Mouse (Mus musculus) forebrain, embryonic 15.5 days (tissue): ENCODE data around the gene Cftr. TPM values are rescaled to one million over a fixed set of nuclear protein-coding genes. Genes with fewer than 3 reads are reported as not detected.

Source experiments
- ATAC-seq: fragments of 200-750 bp; cut with Nextera tagmentation; replicated peaks from 2 replicates; pipeline ENCODE4 v1.8.0; 2017; ENCODE audit warnings: mild to moderate bottlenecking, moderate TSS enrichment, moderate library complexity
- H3K27ac ChIP-seq: fragments of 300-500 bp; sonication (generic); replicated peaks from 2 replicates; pipeline ENCODE4 v1.5.1; 2015; ENCODE audit warnings: mild to moderate bottlenecking, inconsistent platforms
- H3K27me3 ChIP-seq: fragments of 300-500 bp; sonication (generic); 2 replicates; pipeline ENCODE4 v1.6.1; 2015; ENCODE audit warnings: inconsistent platforms
- H3K36me3 ChIP-seq: fragments of 300-500 bp; sonication (generic); 2 replicates; pipeline ENCODE4 v1.6.1; 2015; ENCODE audit warnings: mild to moderate bottlenecking, inconsistent platforms
- H3K4me1 ChIP-seq: fragments of 300-500 bp; sonication (generic); 2 replicates; pipeline ENCODE4 v1.6.1; 2015; ENCODE audit warnings: inconsistent platforms
- H3K4me2 ChIP-seq: fragments of 300-500 bp; sonication (generic); replicated peaks from 2 replicates; pipeline ENCODE4 v1.6.1; 2015; ENCODE audit warnings: mild to moderate bottlenecking, inconsistent platforms
- H3K4me3 ChIP-seq: fragments of 300-500 bp; sonication (generic); 2 replicates; pipeline ENCODE4 v1.5.1; 2015; ENCODE audit warnings: mild to moderate bottlenecking, inconsistent platforms
- H3K9ac ChIP-seq: fragments of 300-500 bp; sonication (generic); replicated peaks from 2 replicates; pipeline ENCODE4 v1.6.1; 2015; ENCODE audit warnings: mild to moderate bottlenecking, inconsistent platforms
- H3K9me3 ChIP-seq: fragments of 300-500 bp; sonication (generic); 2 replicates; pipeline ENCODE4 v1.6.1; 2016; ENCODE audit warnings: inconsistent platforms
- whole genome bisulfite sequencing: fragments of 180-500 bp; shearing (Covaris S2); methylation state at CpG from one replicate; pipeline ENCODE4 v1.1.7; 2015; ENCODE audit warnings: mixed read lengths; 5-methylcytosine and 5-hydroxymethylcytosine counted together
- polyA plus RNA-seq: library from polyadenylated mRNA; unstranded; fragments of >200 nt; fragmentation: Nextera tagmentation; extraction: Ambion mirVana; gene quantifications from 2 replicates; pipeline ENCODE4 v1.2.1, GENCODE M21; 2015

The Cftr gene
- polyA plus RNA-seq, 1 experiment from 2014 or later, result 0.39 TPM

DNA sequence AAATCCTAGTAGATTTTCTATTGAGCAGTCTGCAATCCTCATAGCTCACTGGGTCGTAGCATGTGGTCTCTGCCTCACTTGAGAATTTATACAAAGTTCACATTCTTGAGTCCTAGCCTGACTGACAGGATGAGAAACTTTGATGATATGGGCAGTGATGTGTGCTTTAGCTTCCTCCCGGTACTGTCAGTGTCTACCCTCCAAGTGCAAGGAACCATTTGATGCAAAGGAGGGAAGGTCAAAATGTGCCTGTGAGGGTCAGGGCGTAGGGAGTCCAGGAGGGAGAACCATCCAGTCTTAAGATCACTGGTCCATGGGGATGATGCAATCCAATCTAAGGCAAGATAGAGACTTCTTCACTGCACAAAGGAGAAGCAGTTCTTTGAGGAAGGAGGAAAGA, 164.9 kb downstream of the Cftr start:
- no peaks in the 10 kb centered on the region for H3K9me3 ChIP-seq
- ATAC-seq, result no peak
- WGBS, result 89% methylated on average over 3 of the region's 3 CpGs

DNA sequence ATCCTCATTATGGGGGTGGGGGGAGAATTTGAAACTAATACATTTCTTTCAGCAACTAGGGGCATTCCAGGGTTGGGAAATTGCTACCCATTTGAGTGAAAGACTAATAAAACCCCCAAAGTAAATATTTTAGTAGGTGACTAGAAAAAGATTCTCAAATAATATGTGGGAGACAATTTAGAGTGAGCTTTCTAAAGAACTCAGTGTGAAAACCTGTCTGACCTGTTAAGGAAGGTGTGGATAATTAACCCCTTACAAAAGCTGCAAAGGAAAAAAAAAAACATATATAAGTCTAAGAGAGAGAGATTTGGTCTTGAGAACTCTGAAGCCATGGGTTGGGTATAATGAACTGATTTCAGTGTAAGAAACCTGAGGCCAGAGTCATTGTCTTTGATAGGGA, 167.8 kb downstream of the Cftr start:
- Histone ChIP-seq H3K4me2 (no peak overlapping the region), H3K27ac (no peak overlapping the region), H3K36me3 (no peaks in the 10 kb centered on the region), H3K4me1 (no peaks in the 10 kb centered on the region), H3K4me3 (no peak overlapping the region), H3K27me3 (no peaks in the 10 kb centered on the region), H3K9ac (no peak overlapping the region), H3K9me3 (no peaks in the 10 kb centered on the region)
- ATAC-seq, result no peak

More for the DNA sequence above, 164.9 kb downstream of the Cftr start:
- no peak overlapping the region for H3K27ac ChIP-seq
- no peaks in the 10 kb centered on the region for H3K4me1 ChIP-seq
- H3K4me3 ChIP-seq, result no peak overlapping the region
- no peaks in the 10 kb centered on the region for H3K36me3 ChIP-seq
- no peaks in the 10 kb centered on the region for H3K27me3 ChIP-seq
- H3K9ac ChIP-seq, result no peak overlapping the region
- no peak overlapping the region for H3K4me2 ChIP-seq

DNA sequence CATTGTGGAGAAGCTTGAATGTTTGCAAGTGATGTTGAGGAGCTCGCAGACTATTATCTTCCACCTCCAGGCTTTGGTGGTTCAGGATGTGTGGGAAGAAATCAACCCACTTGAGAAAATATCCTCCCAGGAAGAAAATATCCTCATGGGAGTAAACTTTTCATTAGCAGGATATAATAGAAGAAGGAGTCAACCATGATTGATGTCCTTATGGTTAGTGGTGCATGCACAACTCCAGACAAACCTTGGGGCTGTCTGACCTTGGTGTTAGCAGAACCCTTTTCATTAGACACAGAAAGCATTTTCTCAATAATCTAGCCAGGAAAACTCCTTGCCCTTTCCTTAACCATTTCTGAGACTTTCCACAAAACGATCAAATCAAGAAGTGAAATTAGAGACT, 173.8 kb downstream of the Cftr start:
- no peak overlapping the region for H3K4me3 ChIP-seq
- H3K9me3 ChIP-seq, result no peaks in the 10 kb centered on the region
- ATAC-seq, result no peak
- 90% methylated on average over 2 of the region's 2 CpGs for WGBS
- no peak overlapping the region for H3K9ac ChIP-seq
- H3K4me2 ChIP-seq, result no peak overlapping the region
- no peaks in the 10 kb centered on the region for H3K4me1 ChIP-seq
- no peaks in the 10 kb centered on the region for H3K27me3 ChIP-seq
- H3K27ac ChIP-seq, result no peak overlapping the region
- no peaks in the 10 kb centered on the region for H3K36me3 ChIP-seq

DNA sequence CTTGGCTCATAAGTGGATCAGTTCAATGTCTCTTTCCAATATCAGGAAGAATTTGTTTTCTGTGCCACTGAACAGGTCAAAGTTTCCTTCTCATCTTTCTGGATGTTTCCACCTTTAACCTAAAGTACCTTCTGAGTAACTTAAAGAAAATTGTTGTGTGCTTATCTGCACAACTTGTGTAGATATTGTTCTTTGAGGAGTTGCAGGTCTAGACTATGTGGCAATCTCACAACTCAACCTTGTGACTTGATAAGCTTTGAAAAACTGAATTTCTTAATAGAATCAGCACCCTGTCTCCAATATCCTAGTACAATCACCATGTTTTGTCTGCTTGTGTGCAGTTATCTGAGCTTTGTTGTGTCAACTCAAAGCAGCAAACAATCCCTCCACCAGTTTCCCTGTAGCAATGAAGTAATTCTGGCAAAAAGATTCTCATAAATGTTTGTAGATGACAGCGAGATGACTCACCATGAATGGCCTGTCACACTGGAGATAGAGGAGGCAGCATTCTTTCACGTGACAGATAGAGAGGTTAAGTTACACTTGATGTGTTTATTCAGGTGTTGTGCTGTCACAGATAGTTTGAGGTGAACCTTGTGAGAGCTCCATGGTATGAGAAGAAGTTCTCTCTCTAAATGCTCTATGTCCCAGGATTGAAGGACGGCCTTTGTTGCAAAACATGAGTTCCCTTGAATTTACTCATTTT, 178.8 kb downstream of the Cftr start:
- no peaks in the 10 kb centered on the region for H3K27me3 ChIP-seq
- H3K36me3 ChIP-seq, result no peaks in the 10 kb centered on the region
- no peak overlapping the region for H3K27ac ChIP-seq
- WGBS, result 71% methylated on average over 3 of the region's 3 CpGs
- no peak for ATAC-seq
- no peak overlapping the region for H3K9ac ChIP-seq
- H3K4me3 ChIP-seq, result no peak overlapping the region
- no peaks in the 10 kb centered on the region for H3K4me1 ChIP-seq
- no peaks in the 10 kb centered on the region for H3K9me3 ChIP-seq
- H3K4me2 ChIP-seq, result no peak overlapping the region

DNA sequence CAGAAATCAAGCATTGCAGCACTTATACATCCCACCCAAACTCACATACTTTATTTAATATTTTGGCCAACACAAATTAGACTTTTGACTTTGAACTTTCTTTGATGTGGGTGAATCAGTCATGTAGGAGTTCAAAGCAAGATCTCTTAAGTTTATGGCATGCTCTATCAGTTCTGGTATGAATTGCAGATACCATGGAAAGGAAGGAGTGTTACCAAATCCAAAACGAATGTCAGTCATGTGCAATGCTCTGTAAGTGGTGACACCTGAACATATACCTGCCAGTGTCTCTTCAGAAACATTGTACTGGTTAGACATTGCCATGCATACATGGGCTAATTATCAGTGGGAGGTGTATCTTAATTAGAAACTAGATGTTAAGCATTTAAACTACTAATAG, 189.7 kb downstream of the Cftr start:
- WGBS, result 89% methylated on average over 1 of the region's 1 CpGs
- Histone ChIP-seq H3K4me2 (no peak overlapping the region), H3K4me3 (no peak overlapping the region), H3K9ac (no peak overlapping the region), H3K4me1 (no peaks in the 10 kb centered on the region), H3K27me3 (no peaks in the 10 kb centered on the region), H3K36me3 (no peaks in the 10 kb centered on the region), H3K27ac (no peak overlapping the region), H3K9me3 (no peaks in the 10 kb centered on the region)
- no peak for ATAC-seq

DNA sequence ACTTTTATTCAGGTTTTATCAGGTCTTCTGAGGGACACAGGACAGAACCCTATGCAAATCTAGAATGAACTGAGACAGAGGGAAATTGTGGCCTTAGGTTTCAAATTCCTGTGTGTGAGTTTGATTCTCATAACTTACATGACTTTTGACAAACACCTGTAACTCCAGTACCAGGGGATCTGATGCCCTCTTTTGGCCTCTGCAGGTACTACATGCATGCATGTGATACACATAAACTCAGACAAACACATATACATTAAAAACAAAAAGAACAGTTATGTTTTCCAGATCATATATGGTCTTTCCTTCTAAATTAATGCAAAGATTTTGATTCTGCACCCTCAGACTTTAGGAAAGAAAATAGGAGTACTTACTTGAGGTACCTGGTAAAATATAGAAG, 190.5 kb downstream of the Cftr start:
- Histone ChIP-seq H3K27ac (no peak overlapping the region), H3K27me3 (no peaks in the 10 kb centered on the region), H3K4me1 (no peaks in the 10 kb centered on the region), H3K4me2 (no peak overlapping the region), H3K36me3 (peaks cover 3% of the 10 kb centered on the region), H3K9ac (no peak overlapping the region), H3K4me3 (no peak overlapping the region), H3K9me3 (no peaks in the 10 kb centered on the region)
- no peak for ATAC-seq

DNA sequence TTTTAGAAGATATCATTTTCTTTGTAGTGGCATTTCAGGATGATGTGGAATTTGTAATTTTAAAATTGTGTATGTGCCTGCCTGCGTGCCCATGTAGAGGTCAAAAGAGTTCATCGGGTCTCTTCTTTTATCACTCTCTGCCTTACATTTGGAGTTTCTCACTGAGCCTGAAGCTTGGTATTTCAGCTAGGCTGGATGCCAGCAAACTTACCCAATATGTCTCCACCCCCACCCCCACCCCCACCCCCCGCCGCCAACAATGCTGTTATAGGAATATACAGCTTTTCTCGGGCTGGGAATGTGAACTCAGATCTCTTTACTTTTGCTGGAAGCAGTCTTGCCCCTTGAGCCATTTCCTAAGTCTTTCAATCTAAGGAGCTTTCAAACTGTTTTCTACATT, 191.7 kb downstream of the Cftr start:
- WGBS, result 81% methylated on average over 5 of the region's 5 CpGs
- Histone ChIP-seq H3K9me3 (no peaks in the 10 kb centered on the region), H3K27ac (no peak overlapping the region), H3K4me1 (no peaks in the 10 kb centered on the region), H3K27me3 (no peaks in the 10 kb centered on the region), H3K9ac (no peak overlapping the region), H3K4me2 (no peak overlapping the region), H3K4me3 (no peak overlapping the region), H3K36me3 (peaks cover 8% of the 10 kb centered on the region)
- no peak for ATAC-seq

DNA sequence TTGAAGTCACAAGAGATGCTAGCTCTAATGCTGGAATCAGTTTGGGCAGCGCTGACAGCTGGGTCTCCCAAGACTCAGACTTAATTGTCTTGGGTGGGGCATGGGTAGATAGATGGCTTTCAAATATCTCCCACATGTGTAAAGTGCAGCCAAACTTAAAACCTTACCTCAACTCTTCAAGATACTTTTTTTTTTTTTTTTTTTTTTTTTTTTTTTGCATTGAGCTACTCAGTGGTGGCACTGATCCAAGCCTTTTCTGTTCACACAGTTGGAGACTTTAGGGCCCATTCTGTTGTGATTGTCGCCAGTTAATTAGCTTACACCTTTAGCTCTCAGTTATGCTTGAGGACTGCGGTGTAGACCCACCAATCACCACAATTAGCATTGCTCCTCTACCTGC, 198.6 kb downstream of the Cftr start:
- 43% methylated on average over 3 of the region's 3 CpGs for WGBS
- no peak for ATAC-seq
- H3K9ac ChIP-seq, result no peak overlapping the region
- no peaks in the 10 kb centered on the region for H3K9me3 ChIP-seq
- H3K4me3 ChIP-seq, result no peak overlapping the region
- no peaks in the 10 kb centered on the region for H3K4me1 ChIP-seq
- H3K27me3 ChIP-seq, result no peaks in the 10 kb centered on the region
- no peak overlapping the region for H3K27ac ChIP-seq
- peaks cover 31% of the 10 kb centered on the region for H3K36me3 ChIP-seq
- H3K4me2 ChIP-seq, result no peak overlapping the region

DNA sequence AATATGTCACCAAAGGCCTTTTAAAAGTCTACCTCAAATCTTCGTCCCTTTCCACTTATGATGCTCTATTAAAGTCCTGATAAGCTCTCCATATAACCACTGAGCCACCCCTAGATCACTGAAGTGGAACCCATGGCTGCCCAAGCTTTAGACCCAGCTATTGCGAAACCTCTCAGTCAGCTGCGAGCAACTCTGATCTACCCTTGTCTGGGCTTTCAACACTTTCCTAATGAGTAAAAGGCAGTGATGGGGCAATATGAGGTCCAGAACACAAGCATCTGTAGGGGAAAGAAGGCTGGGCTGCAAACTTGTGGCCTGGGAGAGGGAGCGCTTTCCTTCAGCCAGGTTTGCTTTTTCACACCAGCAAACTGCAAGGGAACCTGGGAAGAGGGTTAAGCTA, 199.2 kb downstream of the Cftr start:
- 91% methylated on average over 4 of the region's 4 CpGs for WGBS
- no peak for ATAC-seq
- Histone ChIP-seq H3K27me3 (no peaks in the 10 kb centered on the region), H3K4me3 (no peak overlapping the region), H3K36me3 (peaks cover 32% of the 10 kb centered on the region), H3K4me1 (no peaks in the 10 kb centered on the region), H3K9me3 (no peaks in the 10 kb centered on the region), H3K4me2 (no peak overlapping the region), H3K27ac (no peak overlapping the region), H3K9ac (no peak overlapping the region)

Other genes with a start within 250 kb of the Cftr start
- gene Wnt2, start 140.1 kb upstream of the Cftr start, polyA plus RNA-seq, result 0.13 and 0.19 TPM in 2 replicates
- not detected in 2 replicates for gene Asz1, start 61.6 kb upstream of the Cftr start, polyA plus RNA-seq